Mouse (Mus musculus): ENCODE results near the gene Cacna1s. TPM values are rescaled to one million over a fixed set of nuclear protein-coding genes. Genes with fewer than 3 reads are reported as not detected.

Cacna1s gene
- polyA plus RNA-seq, 1 experiment from 2014 or later = not detected

GRCm38 (mm10) chr1:136014796-136015502 is 37.6 kb upstream of the Cacna1s start:
- no peak overlapping the region for H3K4me2 ChIP-seq
- no peak for ATAC-seq (ENCODE audit: insufficient read depth)
- no peak overlapping the region for H3K4me3 ChIP-seq (ENCODE audit: low read depth, low read length)
- no peaks in the 10 kb centered on the region for H3K27me3 ChIP-seq (ENCODE audit: insufficient read depth, low read length)
- no peaks in the 10 kb centered on the region for H3K36me3 ChIP-seq (ENCODE audit: insufficient read depth)
- no peak overlapping the region for H3K9ac ChIP-seq
- no peak overlapping the region for H3K27ac ChIP-seq (ENCODE audit: low read depth)
- no peak for DNase-seq
- no peaks in the 10 kb centered on the region for H3K9me3 ChIP-seq (ENCODE audit: low read depth, low read length)
- no peak for TF ChIP-seq CTCF (IDR thresholded peaks at IDR 0.05; ENCODE audit: low read depth)
- 43% methylated on average over 2 of the region's 2 CpGs for WGBS
- peaks cover 4% of the 10 kb centered on the region; the same call in 1 of the 2 replicates for H3K4me1 ChIP-seq (ENCODE audit: insufficient read depth)

GRCm38 (mm10) chr1:136017307-136017706 is 35.2 kb upstream of the Cacna1s start:
- ATAC-seq (ENCODE audit: insufficient read depth) (no peak; the same call in 1 of the 2 replicates), DNase-seq (no peak)
- 78% methylated on average over 2 of the region's 2 CpGs for WGBS
- no peaks in the 10 kb centered on the region for H3K27me3 ChIP-seq (ENCODE audit: insufficient read depth, low read length)
- H3K9ac ChIP-seq = no peak overlapping the region; the same call in none of the 2 replicates
- peak overlapping the region; percentile 76 for H3K4me3 ChIP-seq (ENCODE audit: low read depth, low read length)
- no peak for TF ChIP-seq CTCF (IDR thresholded peaks at IDR 0.05; ENCODE audit: low read depth)
- H3K4me2 ChIP-seq = peak overlapping the region; percentile 94
- peaks cover 4% of the 10 kb centered on the region; the same call in 1 of the 2 replicates for H3K4me1 ChIP-seq (ENCODE audit: insufficient read depth)
- no peaks in the 10 kb centered on the region for H3K9me3 ChIP-seq (ENCODE audit: low read depth, low read length)
- H3K27ac ChIP-seq (ENCODE audit: low read depth) = no peak overlapping the region
- H3K36me3 ChIP-seq (ENCODE audit: insufficient read depth) = peaks cover 21% of the 10 kb centered on the region

- ATAC-seq (ENCODE audit: insufficient read depth) = peak; percentile 99
- peaks cover 4% of the 10 kb centered on the region; the same call in 1 of the 2 replicates for H3K4me1 ChIP-seq (ENCODE audit: insufficient read depth)
- no peaks in the 10 kb centered on the region for H3K9me3 ChIP-seq (ENCODE audit: low read depth, low read length)
- peak overlapping the region; percentile 94 for H3K4me2 ChIP-seq
- H3K9ac ChIP-seq = peak overlapping the region; percentile 81
- no peaks in the 10 kb centered on the region for H3K27me3 ChIP-seq (ENCODE audit: insufficient read depth, low read length)
- peak overlapping the region; percentile 76 for H3K4me3 ChIP-seq (ENCODE audit: low read depth, low read length)
- peak overlapping the region; percentile 71 for H3K27ac ChIP-seq (ENCODE audit: low read depth)
- H3K36me3 ChIP-seq (ENCODE audit: insufficient read depth) = peaks cover 27% of the 10 kb centered on the region
- peak; percentile 98 for DNase-seq
- no peak for TF ChIP-seq CTCF (IDR thresholded peaks at IDR 0.05; ENCODE audit: low read depth)
- WGBS = under 1% methylated on average over 22 of the region's 22 CpGs
Observed at GRCm38 (mm10) chr1:136017907-136018313, 34.6 kb upstream of the Cacna1s start.

GRCm38 (mm10) chr1:136018390-136019189 is 34.0 kb upstream of the Cacna1s start:
- no peaks in the 10 kb centered on the region for H3K9me3 ChIP-seq (ENCODE audit: low read depth, low read length)
- H3K4me1 ChIP-seq (ENCODE audit: insufficient read depth) = peaks cover 4% of the 10 kb centered on the region; the same call in 1 of the 2 replicates
- peak overlapping the region; percentile 71 for H3K27ac ChIP-seq (ENCODE audit: low read depth)
- peak; percentile 58 for DNase-seq
- H3K27me3 ChIP-seq (ENCODE audit: insufficient read depth, low read length) = no peaks in the 10 kb centered on the region
- peak overlapping the region; percentile 94 for H3K4me2 ChIP-seq
- H3K4me3 ChIP-seq (ENCODE audit: low read depth, low read length) = peak overlapping the region; percentile 76
- no peak for TF ChIP-seq CTCF (IDR thresholded peaks at IDR 0.05; ENCODE audit: low read depth)
- peak overlapping the region; percentile 81 for H3K9ac ChIP-seq
- peak; percentile 43 for ATAC-seq (ENCODE audit: insufficient read depth)
- 2% methylated on average over 24 of the region's 24 CpGs for WGBS
- H3K36me3 ChIP-seq (ENCODE audit: insufficient read depth) = peaks cover 34% of the 10 kb centered on the region

- ATAC-seq (ENCODE audit: insufficient read depth) (no peak), DNase-seq (no peak)
- H3K9ac ChIP-seq = no peak overlapping the region
- H3K27ac ChIP-seq (ENCODE audit: low read depth) = no peak overlapping the region
- no peak for TF ChIP-seq CTCF (IDR thresholded peaks at IDR 0.05; ENCODE audit: low read depth)
- H3K4me3 ChIP-seq (ENCODE audit: low read depth, low read length) = no peak overlapping the region
- peaks cover 96% of the 10 kb centered on the region for H3K36me3 ChIP-seq (ENCODE audit: insufficient read depth)
- no peaks in the 10 kb centered on the region for H3K9me3 ChIP-seq (ENCODE audit: low read depth, low read length)
- no peak overlapping the region for H3K4me2 ChIP-seq
- H3K4me1 ChIP-seq (ENCODE audit: insufficient read depth) = no peaks in the 10 kb centered on the region
- WGBS = 59% methylated on average over 7 of the region's 7 CpGs
- no peaks in the 10 kb centered on the region for H3K27me3 ChIP-seq (ENCODE audit: insufficient read depth, low read length)
Observed at GRCm38 (mm10) chr1:136030201-136030600, 22.3 kb upstream of the Cacna1s start.

GRCm38 (mm10) chr1:136031697-136032096 is 20.9 kb upstream of the Cacna1s start:
- Histone ChIP-seq H3K36me3 (ENCODE audit: insufficient read depth) (peaks cover 87% of the 10 kb centered on the region), H3K9me3 (ENCODE audit: low read depth, low read length) (no peaks in the 10 kb centered on the region), H3K27me3 (ENCODE audit: insufficient read depth, low read length) (no peaks in the 10 kb centered on the region), H3K4me3 (ENCODE audit: low read depth, low read length) (no peak overlapping the region), H3K4me1 (ENCODE audit: insufficient read depth) (no peaks in the 10 kb centered on the region), H3K9ac (no peak overlapping the region), H3K27ac (ENCODE audit: low read depth) (no peak overlapping the region), H3K4me2 (no peak overlapping the region)
- TF ChIP-seq CTCF (IDR thresholded peaks at IDR 0.05; ENCODE audit: low read depth) = no peak
- DNase-seq (no peak), ATAC-seq (ENCODE audit: insufficient read depth) (no peak)
- 55% methylated on average over 6 of the region's 8 CpGs for WGBS

- peaks cover 75% of the 10 kb centered on the region for H3K36me3 ChIP-seq (ENCODE audit: insufficient read depth)
- TF ChIP-seq CTCF (IDR thresholded peaks at IDR 0.05; ENCODE audit: low read depth) = no peak
- DNase-seq (no peak), ATAC-seq (ENCODE audit: insufficient read depth) (no peak)
- H3K4me2 ChIP-seq = no peak overlapping the region
- no peak overlapping the region for H3K9ac ChIP-seq
- H3K27me3 ChIP-seq (ENCODE audit: insufficient read depth, low read length) = no peaks in the 10 kb centered on the region
- no peak overlapping the region for H3K27ac ChIP-seq (ENCODE audit: low read depth)
- no peaks in the 10 kb centered on the region for H3K4me1 ChIP-seq (ENCODE audit: insufficient read depth)
- H3K4me3 ChIP-seq (ENCODE audit: low read depth, low read length) = no peak overlapping the region
- WGBS = 42% methylated on average over 7 of the region's 7 CpGs
- H3K9me3 ChIP-seq (ENCODE audit: low read depth, low read length) = no peaks in the 10 kb centered on the region
Observed at GRCm38 (mm10) chr1:136032961-136033360, 19.6 kb upstream of the Cacna1s start.

Data from lung, embryonic 14.5 days (tissue).